Mouse (Mus musculus) C2C12 (cell line): ENCODE results near the gene Drd4. TPM values are rescaled to one million over a fixed set of nuclear protein-coding genes. Genes with fewer than 3 reads are reported as not detected.

ENCODE experiments used
- H3K27me3 ChIP-seq: one replicate; pipeline ENCODE4 v1.6.1; 2011; ENCODE audit not compliant: control insufficient read depth, insufficient read depth, insufficient read length
- H3K36me3 ChIP-seq: one replicate; pipeline ENCODE4 v1.6.1; 2011; ENCODE audit not compliant: control insufficient read depth, insufficient read depth
- H3K4me3 ChIP-seq: one replicate; pipeline ENCODE4 v1.5.1; 2011; ENCODE audit warnings: mild to moderate bottlenecking, control low read depth; ENCODE audit not compliant: poor library complexity, insufficient read depth, severe bottlenecking
- H3K79me2 ChIP-seq: one replicate; pipeline ENCODE4 v1.6.1; 2011; ENCODE audit not compliant: control insufficient read depth, insufficient read depth
- H3K79me3 ChIP-seq: one replicate; pipeline ENCODE4 v1.6.1; 2011; ENCODE audit warnings: low read depth, control low read depth
- H3ac ChIP-seq: one replicate; pipeline ENCODE3; 2011; ENCODE audit warnings: low read depth; ENCODE audit not compliant: control insufficient read depth, insufficient read length
- CEBPB ChIP-seq: IDR thresholded peaks from one replicate; pipeline ENCODE4 v1.6.1; 2011; ENCODE audit warnings: low read depth, mild to moderate bottlenecking, control low read depth, moderate library complexity
- CTCF ChIP-seq: IDR thresholded peaks from one replicate; pipeline ENCODE4 v1.5.1; 2011; ENCODE audit not compliant: control insufficient read depth, insufficient read depth, insufficient read length
- FOSL1 ChIP-seq: IDR thresholded peaks from one replicate; pipeline ENCODE4 v1.8.0; 2011; ENCODE audit warnings: mild to moderate bottlenecking, low read length; ENCODE audit not compliant: poor library complexity, insufficient read depth, severe bottlenecking
- MAX ChIP-seq: IDR thresholded peaks from one replicate; pipeline ENCODE4 v1.6.1; 2011; ENCODE audit warnings: mild to moderate bottlenecking, control low read depth
- MYOD1 ChIP-seq: IDR thresholded peaks from one replicate; pipeline ENCODE4 v1.6.1; 2011; ENCODE audit warnings: low read depth; ENCODE audit not compliant: control insufficient read depth, insufficient read length
- MYOG ChIP-seq: IDR thresholded peaks from one replicate; pipeline ENCODE4 v1.6.1; 2011; ENCODE audit not compliant: control insufficient read depth, insufficient read length; ENCODE audit errors: extremely low read depth
- USF1 ChIP-seq: IDR thresholded peaks from one replicate; pipeline ENCODE4 v1.6.1; 2011; ENCODE audit warnings: low read depth, mild to moderate bottlenecking, control low read depth, moderate library complexity
- polyA plus RNA-seq: library from polyadenylated mRNA; unstranded; fragments of >200 nt; fragmentation: generic; extraction: Trizol; gene quantifications from one replicate; pipeline ENCODE4 v1.2.1, GENCODE M21; 2012; ENCODE audit warnings: missing spikeins

Drd4 gene
- polyA plus RNA-seq, 1 experiment, result 0.01 TPM

DNA sequence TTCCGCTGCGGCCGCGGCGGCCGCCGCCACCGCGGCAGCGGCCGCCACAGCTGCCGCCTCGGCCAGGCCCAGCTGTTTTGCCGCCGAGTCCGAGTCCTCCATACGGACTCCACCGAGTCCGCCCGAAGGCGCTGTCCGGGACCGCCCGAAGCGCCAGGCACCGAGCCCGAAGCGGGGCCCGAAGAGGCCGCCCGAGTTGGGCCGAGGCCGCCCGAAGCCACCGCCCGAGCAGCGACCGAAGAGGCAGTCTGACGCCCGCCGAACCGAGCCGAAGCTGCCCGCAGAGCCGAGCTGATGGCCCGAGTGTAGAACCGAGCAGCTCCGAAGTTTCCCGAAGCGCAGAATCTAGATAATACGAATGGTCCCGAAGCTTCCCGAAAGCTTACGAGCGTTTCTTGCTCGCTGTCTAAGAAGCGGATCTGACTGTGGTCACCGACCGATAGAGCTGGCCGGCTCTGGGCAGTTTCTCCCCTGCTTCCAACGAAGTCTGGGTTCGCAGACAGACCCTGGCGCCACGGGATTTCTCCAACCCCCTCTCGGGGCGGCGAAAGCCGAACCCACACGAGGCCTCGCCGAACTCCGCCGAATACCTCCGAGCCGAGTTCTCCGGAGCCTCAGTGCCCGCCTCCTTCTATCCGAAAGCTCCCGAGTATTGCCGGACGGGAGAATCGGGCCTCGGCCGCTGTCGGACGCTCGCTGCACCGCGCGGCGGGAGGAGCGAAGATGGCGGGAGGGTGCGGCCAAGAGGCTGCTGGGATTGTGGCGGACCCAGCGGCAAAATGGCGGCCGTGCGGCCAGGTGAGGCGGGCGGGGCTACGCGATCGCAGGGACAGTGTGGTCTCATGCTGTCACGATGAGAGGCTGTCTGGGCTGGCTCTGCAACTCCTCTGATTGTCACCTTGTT is 35.9 kb downstream of the Drd4 start, which contains the start of the genes Deaf1 and Tmem80:
Gene Deaf1 (minus strand): TSS at position 222 of the 904 bp plus-strand sequence.
Gene Tmem80 (plus strand): TSS at position 271 of the 904 bp plus-strand sequence.
- peak; percentile 66 for TF ChIP-seq MAX
- TF ChIP-seq MYOD1, result no peak
- peaks cover 9% of the 10 kb centered on the region for H3K36me3 ChIP-seq
- H3ac ChIP-seq, result peak within 1 kb of the TSS; percentile 96
- no peaks in the 10 kb centered on the region for H3K27me3 ChIP-seq
- H3K4me3 ChIP-seq, result peak within 1 kb of the TSS; percentile 55
- peaks cover 32% of the 10 kb centered on the region for H3K79me3 ChIP-seq
- H3K79me2 ChIP-seq, result peaks cover 47% of the 10 kb centered on the region

DNA sequence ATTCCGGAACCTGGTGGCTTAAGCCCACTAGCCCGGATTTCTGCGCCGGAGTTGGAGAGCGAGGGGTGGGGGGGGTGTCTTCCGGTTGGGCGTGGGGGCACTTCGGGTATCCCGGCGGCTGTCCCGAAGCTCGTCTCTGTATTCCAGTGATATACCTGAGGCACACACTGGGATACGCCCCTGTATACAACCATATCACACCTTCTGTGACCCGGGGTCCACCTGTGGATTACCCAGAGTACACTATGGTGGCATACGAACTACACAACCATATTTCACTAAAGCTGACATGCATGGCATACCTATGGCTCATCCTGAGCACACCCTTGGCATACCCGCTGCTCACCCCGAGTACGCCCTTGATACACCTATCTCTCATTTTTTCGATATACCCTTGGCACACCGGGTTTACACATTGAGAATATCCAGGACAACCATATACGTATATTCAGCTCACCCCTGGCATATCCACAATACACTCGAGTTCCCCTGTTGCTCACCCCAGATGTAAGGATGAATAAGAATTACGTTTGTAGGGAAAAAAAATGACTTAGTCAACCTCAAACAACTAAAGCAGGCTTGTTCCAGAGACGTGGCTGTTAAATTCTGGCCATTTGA is 36.7 kb downstream of the Drd4 start:
- Histone ChIP-seq H3K79me2 (peaks cover 40% of the 10 kb centered on the region), H3K79me3 (peaks cover 29% of the 10 kb centered on the region), H3ac (peak overlapping the region; percentile 96), H3K27me3 (no peaks in the 10 kb centered on the region), H3K4me3 (peak overlapping the region; percentile 55), H3K36me3 (peaks cover 3% of the 10 kb centered on the region)
- TF ChIP-seq FOSL1 (no peak), MYOD1 (no peak), CTCF (no peak), USF1 (no peak)

DNA sequence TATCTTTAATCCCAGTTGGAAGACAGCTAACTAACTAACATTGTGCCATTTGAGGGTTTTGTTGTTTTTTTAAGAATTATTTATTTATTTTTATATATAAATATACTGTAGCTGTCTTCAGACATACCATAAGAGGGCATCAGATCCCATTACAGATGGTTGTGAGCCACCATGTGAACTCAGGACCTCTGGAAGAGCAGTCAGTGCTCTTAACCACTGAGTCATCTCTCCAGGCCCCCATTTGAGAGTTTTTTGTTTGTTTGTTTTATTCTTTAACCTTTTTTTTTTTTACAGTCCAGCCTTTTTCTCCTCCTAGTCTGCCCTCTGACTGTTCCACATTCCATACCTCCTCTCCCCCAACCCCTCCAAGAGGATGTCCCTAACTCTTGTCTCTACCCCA is 38.9 kb downstream of the Drd4 start:
- Histone ChIP-seq H3ac (no peak overlapping the region), H3K79me2 (peaks cover 18% of the 10 kb centered on the region), H3K27me3 (no peaks in the 10 kb centered on the region), H3K4me3 (no peak overlapping the region), H3K36me3 (peaks cover 3% of the 10 kb centered on the region), H3K79me3 (peaks cover 13% of the 10 kb centered on the region)
- no peak for TF ChIP-seq MYOG
- TF ChIP-seq MYOD1, result no peak
- no peak for TF ChIP-seq MAX
- no peak for TF ChIP-seq USF1
- TF ChIP-seq FOSL1, result no peak
- TF ChIP-seq CEBPB, result no peak
- no peak for TF ChIP-seq CTCF

DNA sequence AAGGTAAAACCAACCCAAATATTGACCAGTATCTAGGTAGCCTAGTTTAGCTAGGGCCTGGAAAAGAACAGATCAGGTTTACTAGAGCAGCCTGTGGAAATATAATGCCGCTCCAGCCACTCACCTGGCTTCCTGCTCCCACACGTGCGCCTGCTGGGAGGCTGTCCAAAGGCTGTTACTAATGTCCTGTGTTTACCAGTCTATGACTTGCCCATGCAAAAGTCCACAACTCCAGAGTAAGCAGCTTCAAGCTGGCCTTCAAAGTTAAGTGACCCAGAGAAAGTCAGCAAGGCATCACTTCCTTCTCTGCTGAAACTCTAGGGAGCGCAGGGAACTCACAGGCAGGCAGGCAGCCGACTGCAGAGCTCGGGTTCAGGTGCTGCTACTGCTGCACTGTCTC is 40.2 kb downstream of the Drd4 start:
- Histone ChIP-seq H3K79me3 (peaks cover under 1% of the 10 kb centered on the region), H3K27me3 (no peaks in the 10 kb centered on the region), H3K36me3 (no peaks in the 10 kb centered on the region), H3ac (no peak overlapping the region), H3K4me3 (no peak overlapping the region), H3K79me2 (peaks cover 5% of the 10 kb centered on the region)
- TF ChIP-seq CTCF (no peak), MAX (no peak), MYOG (no peak), FOSL1 (no peak), USF1 (no peak), MYOD1 (no peak), CEBPB (no peak)

DNA sequence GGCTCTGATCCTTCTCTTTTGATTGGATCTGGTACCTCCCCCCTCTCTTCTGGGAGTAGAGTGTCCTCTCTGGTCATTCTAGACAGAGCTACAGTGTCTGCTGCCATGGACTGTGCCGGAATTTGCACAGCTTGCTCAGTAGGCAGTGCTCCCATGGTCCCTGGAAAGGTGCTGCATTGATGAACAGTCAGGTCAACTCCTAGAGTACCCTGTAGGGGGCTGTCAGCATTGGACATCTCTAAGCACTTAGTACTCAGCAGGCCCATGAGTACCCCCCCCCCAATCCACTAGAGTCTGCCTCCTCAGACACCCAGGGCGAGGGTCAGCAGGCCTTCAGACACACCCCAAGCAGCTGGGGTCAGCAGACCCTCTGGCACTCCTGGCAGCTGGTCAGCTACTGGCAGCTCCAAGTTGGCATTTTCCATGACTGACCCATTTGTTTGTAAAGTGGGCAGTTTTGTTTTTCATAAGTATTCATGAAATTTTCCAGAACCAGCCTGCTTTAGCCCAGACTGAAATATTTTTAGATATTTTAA is 43.3 kb downstream of the Drd4 start:
- H3K27me3 ChIP-seq, result no peaks in the 10 kb centered on the region
- TF ChIP-seq CTCF (no peak), MYOG (no peak), MYOD1 (no peak), FOSL1 (no peak), MAX (no peak), USF1 (no peak), CEBPB (no peak)
- no peaks in the 10 kb centered on the region for H3K36me3 ChIP-seq
- no peak overlapping the region for H3K4me3 ChIP-seq
- no peak overlapping the region for H3ac ChIP-seq
- H3K79me3 ChIP-seq, result no peaks in the 10 kb centered on the region
- H3K79me2 ChIP-seq, result no peaks in the 10 kb centered on the region
